Mouse (Mus musculus) embryo, embryonic 10.5 days (tissue): ENCODE results near the gene Nodal.
"Not testable (repeated sequence)": the region's sequence is repeated elsewhere in the genome, so short reads cannot be mapped to it uniquely, and the experiment has no call there.

Source experiments
- DNase-seq: peaks from one replicate; pipeline ENCODE4 v3.0.0-alpha.2; 2015; ENCODE audit warnings: low spot score

Gene Nodal

DNA sequence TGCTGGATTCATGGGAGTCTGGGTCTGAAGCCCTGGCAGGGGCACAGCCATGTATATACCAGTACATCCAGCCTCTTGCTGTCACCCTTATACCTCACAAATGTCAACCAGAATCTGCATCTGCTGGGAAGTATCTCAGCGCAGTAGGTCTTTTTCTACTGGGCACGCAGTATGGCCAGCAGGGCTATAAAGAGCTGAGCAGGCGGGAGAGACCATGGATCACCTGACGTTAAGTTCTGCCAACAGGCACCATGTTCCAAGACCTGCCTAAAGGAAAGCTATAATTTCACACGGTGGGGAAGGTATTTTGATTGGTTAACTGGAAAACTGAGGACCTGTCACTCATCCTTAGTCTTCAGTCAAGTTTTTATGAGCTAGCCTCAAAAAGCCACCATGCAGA, 11.3 kb downstream of the Nodal start:
- DNase-seq: no peak

GRCm38 (mm10) chr10:61431375-61431774, 13.6 kb downstream of the Nodal start:
- DNase-seq: no peak

- no peak for DNase-seq
These were observed 22.5 kb downstream of the Nodal start for GRCm38 (mm10) chr10:61440202-61440800.

DNA sequence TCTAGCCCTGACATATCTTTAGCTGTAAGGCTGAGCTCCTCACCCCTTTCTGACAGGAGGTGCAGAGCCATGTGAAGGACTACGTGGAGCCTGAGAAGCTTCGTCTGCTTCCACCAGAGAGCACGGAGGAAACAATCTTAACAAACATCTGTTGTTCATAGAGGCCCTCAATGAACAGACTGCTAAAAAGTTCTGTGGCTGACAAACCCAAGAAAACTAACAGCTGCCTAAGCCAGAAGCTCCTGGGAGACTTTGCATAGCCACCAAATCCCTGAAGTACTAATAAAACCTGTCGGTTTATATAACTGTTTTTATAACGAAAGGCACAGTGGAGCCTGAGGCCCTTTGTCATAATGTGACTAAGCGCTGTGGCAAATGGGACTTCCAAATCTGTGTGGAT, 25.7 kb downstream of the Nodal start:
- no peak for DNase-seq

DNA sequence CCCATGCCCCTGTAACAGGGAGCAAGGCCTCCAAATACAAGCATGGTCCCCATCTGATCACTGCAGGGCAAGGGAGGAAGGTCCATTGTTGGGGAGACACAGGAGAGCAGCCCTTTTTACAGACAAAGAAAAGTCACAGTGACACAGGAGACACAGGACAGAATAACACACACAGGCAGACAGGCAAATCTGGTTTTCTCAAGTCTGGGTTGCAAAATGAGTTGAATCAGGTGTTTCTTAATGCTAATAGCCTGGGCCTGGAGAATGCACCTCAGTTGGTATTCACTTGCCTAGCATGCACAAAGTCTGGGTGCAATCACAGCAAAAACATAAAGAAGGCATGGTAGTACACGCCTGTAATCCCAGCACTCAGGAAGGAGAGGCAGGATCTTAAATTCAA, 26.1 kb downstream of the Nodal start:
- no peak for DNase-seq

DNA sequence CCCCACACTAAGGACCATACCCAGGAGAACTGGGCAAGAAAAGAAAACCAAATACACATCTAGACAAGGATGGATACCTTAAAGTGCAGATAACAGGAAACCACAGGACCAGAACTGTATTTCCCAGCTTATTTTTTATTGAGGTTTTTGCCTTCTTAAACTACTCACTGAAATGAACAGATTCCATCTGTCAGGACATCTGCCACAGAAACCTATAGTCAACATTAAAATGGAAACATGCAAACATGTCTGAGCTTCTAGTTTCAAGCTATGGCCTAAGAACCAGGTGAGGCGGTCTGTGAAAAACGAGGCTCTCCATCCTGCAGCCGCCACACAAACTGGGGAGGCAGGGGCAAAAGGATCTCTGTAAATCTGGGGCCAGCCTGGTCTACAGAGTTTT, 27.2 kb downstream of the Nodal start:
- no peak for DNase-seq

- DNase-seq: no peak
These were observed 30.0 kb downstream of the Nodal start for GRCm38 (mm10) chr10:61447581-61448353.

DNA sequence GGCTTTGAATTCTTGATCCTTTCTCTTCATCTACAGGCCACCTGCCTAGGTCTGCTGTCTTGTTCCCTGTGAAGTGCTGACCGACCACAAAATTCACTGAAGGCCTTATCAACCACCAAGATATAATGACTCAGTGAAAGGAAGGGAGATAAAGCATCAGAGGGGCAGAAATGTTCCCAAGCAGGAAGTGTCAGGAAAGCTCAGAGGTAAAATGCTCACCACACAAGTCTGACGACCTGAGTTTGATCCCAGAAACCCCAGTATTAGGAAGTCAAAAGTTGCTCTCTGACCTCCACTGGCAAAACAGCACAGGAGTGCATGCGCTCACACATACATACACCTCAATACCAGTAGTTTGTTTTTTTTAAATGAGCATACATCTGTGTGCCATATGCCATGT, 31.1 kb downstream of the Nodal start:
- no peak for DNase-seq

DNA sequence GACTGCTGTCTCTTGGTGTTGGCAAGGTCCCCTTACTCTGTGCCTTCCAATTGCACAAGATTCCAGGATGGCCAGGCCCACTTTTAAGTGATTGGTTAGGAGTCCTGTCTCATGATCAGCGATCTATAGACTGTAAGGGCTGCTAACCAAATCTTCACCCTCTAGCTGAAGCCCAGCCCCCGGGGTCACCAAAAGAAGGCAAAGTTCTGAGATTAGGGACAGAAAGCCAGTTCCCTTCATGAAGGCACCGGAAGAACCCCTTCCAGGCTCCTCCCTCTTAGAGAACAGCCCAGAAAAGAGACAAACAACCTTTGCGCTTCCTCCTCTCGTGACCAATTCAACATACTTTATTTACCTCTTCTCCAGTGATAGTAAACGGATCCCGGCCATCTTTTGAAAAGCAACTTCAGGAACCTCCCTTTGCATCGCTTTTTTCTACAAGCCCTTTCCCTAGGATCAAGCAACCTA, 33.7 kb downstream of the Nodal start:
- peak; percentile 52 for DNase-seq

DNA sequence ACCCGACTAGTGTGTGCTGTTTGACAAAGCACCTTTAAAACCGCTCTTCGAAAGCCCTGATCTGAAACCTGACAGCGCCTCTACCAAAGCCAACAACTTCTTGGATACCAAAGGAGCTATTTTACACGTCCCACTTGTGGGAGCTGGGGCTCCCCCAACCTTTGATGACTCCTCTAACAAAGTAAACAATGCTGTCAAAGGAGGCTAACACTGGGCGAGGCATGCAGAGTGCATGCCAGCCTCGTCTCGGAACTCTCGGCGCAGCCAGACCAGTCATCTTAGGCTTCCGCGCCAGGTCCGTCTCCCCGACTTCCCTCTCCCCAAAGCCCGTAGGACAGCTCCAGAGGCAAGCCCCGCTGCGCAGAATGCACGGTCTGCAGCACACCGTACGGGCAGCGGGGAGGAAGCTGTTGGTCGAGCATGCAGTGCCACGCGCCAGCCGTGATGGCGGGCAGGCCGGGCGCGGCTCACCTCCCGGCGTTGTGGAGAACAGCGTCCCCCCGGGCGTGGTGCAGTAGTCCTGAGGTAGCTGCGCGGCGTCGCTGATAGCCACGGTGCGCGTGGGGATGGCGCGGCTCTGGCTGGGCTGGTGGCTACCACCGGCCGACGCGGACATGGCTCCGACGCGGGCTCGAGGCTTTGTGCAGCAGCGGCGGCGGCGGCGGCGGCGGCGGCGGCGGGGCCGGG, 34.3 kb downstream of the Nodal start:
- peak; percentile 33 for DNase-seq

DNA sequence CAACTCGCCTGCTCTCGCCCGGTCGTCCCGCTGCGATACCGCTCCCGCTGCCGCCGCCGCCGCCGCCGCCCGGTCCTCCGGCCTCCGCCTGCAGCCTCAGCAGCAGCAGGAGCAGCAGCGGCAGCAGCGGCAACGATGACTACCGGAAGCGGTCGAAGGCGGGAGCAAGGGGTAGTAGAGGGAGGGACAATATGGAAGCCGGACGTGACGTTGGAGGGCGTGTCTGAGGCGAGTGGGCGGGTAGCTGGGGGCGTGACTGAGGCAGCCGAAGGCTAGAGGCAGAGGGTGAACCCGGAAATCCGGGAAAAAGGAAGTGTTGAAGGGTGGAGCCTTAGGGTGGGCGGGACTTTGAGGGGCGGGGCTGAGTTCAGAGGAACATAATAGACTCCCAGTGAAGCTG, 34.9 kb downstream of the Nodal start, which contains the start of gene Eif4ebp2:
TSS of gene Eif4ebp2 (minus strand) at position 17 of the 400 bp plus-strand sequence.
- DNase-seq: peak; percentile 99

DNA sequence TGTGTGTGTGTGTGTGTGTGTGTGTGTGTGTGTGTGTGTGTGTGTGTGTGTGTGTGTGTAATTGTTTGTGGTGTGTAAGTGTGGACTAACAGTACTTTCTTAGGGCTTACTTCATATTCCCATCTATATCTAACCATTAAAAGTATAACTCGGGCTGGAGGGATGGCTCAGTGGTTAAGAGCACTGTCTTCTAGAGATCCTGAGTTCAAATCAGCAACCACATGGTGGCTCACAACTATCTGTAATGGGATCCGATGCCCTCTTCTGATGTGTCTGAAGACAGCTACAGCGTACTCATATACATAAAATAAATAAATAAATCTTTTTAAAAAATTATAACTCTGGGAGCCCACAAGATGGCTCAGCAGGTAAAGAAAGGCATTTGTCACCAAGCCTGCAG, 35.4 kb downstream of the Nodal start:
- DNase-seq: not testable (repeated sequence)

GRCm38 (mm10) chr10:61457182-61457581, 39.4 kb downstream of the Nodal start:
- no peak for DNase-seq

- no peak for DNase-seq
These were observed 47.2 kb downstream of the Nodal start for GRCm38 (mm10) chr10:61465009-61465408.

DNA sequence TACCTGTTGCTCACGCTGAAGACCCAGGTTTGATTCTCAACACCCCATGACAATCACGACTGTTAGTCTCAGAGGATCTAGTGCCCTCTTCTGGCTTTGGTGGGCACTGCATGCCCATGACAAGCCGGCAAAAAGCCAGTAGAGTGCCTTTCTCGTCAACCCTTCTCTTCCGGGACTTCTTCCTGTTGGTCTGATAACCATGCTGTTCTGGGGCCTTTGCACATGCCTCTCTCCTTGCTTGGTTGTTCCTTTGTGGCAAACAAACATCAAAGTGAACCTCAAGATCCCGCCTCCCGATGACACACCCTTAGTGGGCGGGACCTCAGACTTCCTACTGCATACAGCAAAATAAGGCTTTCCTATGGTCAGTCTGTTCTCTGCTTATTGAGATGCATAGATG, 48.5 kb downstream of the Nodal start:
- DNase-seq: peak; percentile 31

DNA sequence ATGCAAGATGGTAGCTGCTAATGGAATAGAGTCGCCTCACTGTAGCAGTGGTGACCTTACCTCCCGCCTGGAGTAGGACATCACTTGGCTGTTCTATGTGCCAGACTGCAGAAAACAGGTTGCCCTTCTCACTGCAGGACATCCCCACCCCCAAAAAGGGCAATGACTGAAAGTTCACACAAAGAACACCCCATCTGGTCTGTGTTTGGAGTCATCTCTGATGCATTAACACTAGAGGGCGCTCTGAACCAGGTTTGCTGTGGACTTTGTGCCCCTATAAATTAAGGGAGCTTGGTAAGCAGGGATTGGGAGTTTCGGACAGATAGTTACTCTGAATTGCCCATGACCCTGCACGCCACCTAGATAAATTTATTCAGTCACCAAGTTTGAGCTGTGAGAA, 49.1 kb downstream of the Nodal start:
- DNase-seq: peak; percentile 84

- DNase-seq: no peak
These were observed 51.1 kb downstream of the Nodal start for GRCm38 (mm10) chr10:61468900-61469299.

GRCm38 (mm10) chr10:61473640-61474039, 55.9 kb downstream of the Nodal start:
- no peak for DNase-seq

DNA sequence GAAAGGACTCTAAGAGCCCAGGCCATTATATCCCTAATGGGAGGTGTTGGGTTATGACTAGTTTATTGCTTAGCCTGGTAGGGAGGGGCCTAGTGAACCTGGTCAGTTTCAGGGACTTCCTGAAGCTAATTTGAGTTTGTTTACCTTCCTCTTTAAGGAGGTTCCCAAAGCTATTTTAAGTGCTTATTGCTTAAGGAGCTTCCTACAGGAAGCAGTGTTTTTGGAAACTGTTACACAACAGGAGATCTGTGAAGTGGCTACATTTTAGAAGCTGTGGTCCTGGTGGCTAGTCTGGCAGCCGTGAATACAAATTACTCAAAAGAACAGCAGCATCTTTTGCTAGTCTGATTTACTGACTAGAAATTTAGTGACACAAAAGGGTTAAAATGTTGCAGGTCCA, 56.6 kb downstream of the Nodal start:
- no peak for DNase-seq
